Mouse (Mus musculus) mammary gland, adult 2 months (tissue): Measurements from ENCODE around the gene Dennd1c. TPM values are rescaled to one million over a fixed set of nuclear protein-coding genes. Genes with fewer than 3 reads are reported as not detected.

Source experiments
- polyA plus RNA-seq: library from polyadenylated mRNA; depleted of rRNA; stranded (reverse); fragments of >200 nt; gene quantifications from 2 replicates; pipeline ENCODE4 v1.2.3, GENCODE M21; 2012; ENCODE audit warnings: low replicate concordance; rRNA removed

Gene Dennd1c
- polyA plus RNA-seq: 46.4 and 60.9 TPM in 2 replicates

DNA sequence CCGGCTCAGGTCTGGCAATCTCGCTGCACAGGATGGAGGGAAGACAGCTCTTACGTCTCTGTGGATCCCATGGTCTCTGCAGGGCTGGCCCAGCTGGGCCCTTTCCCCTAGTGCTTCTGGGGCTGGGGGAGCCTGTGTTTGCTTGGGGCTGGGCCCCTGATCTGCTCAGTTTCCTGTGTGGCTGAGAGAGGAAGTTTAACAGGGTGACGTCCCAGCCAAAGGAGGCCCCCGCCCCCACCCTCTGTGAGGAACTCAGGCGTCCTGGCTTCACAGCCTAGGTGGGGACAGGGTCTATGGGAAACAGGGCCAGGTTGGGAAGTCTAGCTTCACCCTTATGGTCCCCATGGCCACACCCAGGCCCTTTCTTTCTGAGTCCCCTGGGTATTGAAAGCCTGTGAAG is at the start of gene Dennd1c:
TSS of gene Dennd1c (minus strand) at position 179 of the 400 bp plus-strand sequence.

DNA sequence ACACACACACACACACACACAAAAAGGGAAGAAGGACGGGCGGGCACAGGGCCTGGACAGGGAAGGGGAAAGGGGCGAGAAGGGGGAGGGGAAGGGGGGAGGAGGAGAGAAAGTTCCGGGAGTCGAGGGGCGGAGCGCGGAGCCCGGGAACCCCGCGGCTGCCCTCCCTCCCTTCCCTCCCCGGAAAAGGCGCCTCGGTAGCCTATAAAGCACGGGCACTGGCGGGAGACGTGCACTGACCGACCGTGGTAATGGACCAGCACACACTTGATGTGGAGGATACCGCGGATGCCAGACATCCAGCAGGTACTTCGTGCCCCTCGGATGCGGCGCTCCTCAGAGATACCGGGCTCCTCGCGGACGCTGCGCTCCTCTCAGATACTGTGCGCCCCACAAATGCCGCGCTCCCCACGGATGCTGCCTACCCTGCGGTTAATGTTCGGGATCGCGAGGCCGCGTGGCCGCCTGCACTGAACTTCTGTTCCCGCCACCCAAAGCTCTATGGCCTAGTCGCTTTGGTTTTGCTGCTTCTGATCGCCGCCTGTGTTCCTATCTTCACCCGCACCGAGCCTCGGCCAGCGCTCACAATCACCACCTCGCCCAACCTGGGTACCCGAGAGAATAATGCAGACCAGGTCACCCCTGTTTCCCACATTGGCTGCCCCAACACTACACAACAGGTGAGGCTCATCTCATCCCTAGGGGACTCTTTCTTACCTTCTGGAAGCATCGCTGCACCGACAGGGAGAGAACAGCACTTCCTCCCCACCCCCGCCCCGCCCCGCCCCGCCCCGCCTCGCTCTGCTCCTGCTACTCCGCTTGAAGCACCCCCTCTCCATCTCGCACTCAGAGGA is 27.1 kb upstream of the Dennd1c start, which contains the start of gene Tnfsf9:
TSS of gene Tnfsf9 (plus strand) at position 145 of the 854 bp plus-strand sequence.

GRCm38 (mm10) chr17:57087049-57087832 is 8.9 kb upstream of the Dennd1c start, which contains the start of gene Tubb4a:
TSS of gene Tubb4a (minus strand) at chr17:57087782.

DNA sequence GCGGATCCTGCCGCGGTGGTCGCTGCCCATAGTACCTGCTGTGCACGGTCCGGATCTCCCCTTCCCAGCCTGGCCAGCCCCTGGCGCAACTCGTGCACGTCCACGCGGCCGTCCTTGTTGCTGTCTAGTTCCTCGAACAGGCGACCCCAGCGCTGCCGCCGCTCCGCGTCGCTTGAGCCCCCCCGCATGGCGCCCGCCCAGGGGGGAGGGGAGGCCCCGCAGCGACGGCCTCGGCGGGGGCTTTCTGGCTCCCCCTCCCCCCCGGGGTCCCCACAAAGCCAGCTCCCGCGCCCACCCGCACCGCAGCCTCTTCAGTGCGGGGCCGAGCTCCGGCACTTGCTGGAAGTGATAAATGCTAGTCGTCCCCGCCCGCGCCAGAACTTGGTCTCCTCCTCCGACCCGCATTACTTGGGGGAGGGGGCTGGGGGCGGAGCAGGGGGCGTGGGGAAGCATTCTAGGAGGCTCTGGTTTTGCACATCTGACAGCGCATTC is 18.8 kb downstream of the Dennd1c start, which contains the start of gene Slc25a23:
TSS of gene Slc25a23 (minus strand) at position 378 of the 492 bp plus-strand sequence.

DNA sequence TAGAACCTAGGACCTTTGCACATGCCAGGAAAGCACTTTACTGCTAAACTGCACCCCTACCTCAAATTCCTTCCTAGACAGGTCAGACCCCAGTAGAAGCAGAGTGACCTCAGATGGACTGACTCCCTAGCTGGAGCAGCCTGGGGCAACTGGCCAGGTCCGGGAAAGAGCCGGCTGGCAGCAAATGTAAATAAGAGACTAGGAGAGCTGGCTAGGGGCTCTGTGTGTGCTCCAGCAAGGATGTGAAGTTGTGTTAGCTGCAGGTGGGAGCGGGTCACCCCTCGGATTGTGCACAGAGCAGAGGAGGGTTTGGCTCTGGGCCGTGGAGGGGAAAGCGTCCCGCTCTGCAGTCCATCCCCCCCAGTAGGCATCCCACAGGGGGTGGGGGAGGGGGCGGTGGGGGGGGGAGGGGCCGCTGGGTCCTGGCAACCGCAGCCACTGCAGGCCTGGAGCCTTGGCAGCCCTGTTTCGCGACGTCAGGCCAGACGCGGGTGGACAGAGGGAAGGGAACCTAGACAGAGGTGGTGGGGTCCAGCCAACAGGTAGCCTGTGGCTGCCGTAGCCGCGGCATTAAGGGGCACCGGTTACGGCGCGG is 19.3 kb downstream of the Dennd1c start, which contains the start of gene Crb3:
TSS of gene Crb3 (plus strand) at position 215 of the 595 bp plus-strand sequence.

GRCm38 (mm10) chr17:57041554-57041953 is 36.8 kb downstream of the Dennd1c start, which contains the start of gene Slc25a41:
TSS of gene Slc25a41 (minus strand) at chr17:57041654.

DNA sequence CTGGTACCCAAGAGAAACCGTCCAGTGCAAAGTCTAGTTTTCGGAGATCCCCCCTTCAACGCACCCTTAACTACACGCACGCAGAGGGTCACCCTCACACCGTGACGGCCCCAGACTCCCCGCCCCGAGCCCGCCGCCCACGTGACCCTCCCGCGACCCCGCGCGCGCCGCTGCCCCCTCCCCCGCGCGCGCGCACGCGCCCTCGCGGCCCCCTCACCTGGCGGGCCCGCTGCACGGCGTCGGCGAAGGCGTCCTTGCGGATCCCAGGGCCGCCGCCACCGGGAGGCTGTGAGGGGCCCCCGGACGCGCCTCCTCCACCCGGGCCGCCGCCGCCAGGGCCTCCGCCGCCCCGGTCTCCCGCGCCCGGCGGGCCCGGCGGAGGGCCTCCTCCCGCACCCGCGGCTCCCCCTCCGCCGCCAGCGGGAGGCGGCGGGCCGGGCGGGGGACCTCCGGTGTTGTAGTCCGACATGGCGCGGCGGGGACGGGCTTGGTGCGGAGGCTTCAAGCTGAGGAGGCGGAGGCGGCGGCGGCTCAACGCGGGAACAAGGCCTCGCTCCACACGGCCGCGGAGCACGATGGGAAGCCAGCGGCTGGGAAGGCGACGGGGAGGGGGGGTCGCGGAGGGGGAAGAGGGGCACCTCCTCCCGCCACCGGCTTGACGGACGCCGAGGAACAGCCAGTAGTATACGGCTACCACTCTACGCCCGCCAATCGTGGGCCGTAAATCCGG is 47.2 kb downstream of the Dennd1c start, which contains the start of gene Khsrp:
TSS of gene Khsrp (minus strand) at position 592 of the 730 bp plus-strand sequence.

Other genes starting within 250 kb of the Dennd1c start
- gene Rfx2, start 247.5 kb downstream of the Dennd1c start, polyA plus RNA-seq: 17.1 and 19.0 TPM in 2 replicates
- not detected in 2 replicates for gene Acsbg2, start 204.1 kb downstream of the Dennd1c start, polyA plus RNA-seq
- 0.05 and 0.06 TPM in 2 replicates for gene 1700061G19Rik, start 203.0 kb downstream of the Dennd1c start, polyA plus RNA-seq
- 47.6 and 68.7 TPM in 2 replicates for gene Mllt1, start 143.1 kb downstream of the Dennd1c start, polyA plus RNA-seq
- gene Acer1, start 96.4 kb downstream of the Dennd1c start, polyA plus RNA-seq: 3.9 TPM in 1 of 2 replicates, not detected in the other
- gene Clpp, start 88.2 kb downstream of the Dennd1c start, polyA plus RNA-seq: 160 and 224 TPM in 2 replicates
- gene Alkbh7, start 81.2 kb downstream of the Dennd1c start, polyA plus RNA-seq: 32.5 and 38.7 TPM in 2 replicates
- gene Pspn, start 78.5 kb downstream of the Dennd1c start, polyA plus RNA-seq: not detected in 2 replicates
- gene Gtf2f1, start 67.2 kb downstream of the Dennd1c start, polyA plus RNA-seq: 18.7 and 24.6 TPM in 2 replicates
- gene Gm17949, start 67.0 kb downstream of the Dennd1c start, polyA plus RNA-seq: 0.14 TPM in 1 of 2 replicates, not detected in the other
- gene Khsrp, start 47.0 kb downstream of the Dennd1c start, polyA plus RNA-seq: 72.3 and 123 TPM in 2 replicates
- gene Slc25a41, start 36.9 kb downstream of the Dennd1c start, polyA plus RNA-seq: not detected in 2 replicates
- gene Crb3, start 19.4 kb downstream of the Dennd1c start, polyA plus RNA-seq: 12.6 and 23.7 TPM in 2 replicates
- gene Slc25a23, start 18.7 kb downstream of the Dennd1c start, polyA plus RNA-seq: 70.0 and 84.7 TPM in 2 replicates
- gene Tubb4a, start 9.3 kb upstream of the Dennd1c start, polyA plus RNA-seq: 8.4 and 9.2 TPM in 2 replicates
- gene Tnfsf9, start 26.8 kb upstream of the Dennd1c start, polyA plus RNA-seq: 5.3 and 8.6 TPM in 2 replicates
- gene Cd70, start 71.3 kb upstream of the Dennd1c start, polyA plus RNA-seq: 1.4 and 1.6 TPM in 2 replicates
- 1.5 and 4.2 TPM in 2 replicates for gene Tnfsf14, start 115.7 kb upstream of the Dennd1c start, polyA plus RNA-seq
- gene C3, start 149.6 kb upstream of the Dennd1c start, polyA plus RNA-seq: 509 and 780 TPM in 2 replicates
- 63.1 and 78.3 TPM in 2 replicates for gene Gpr108, start 169.9 kb upstream of the Dennd1c start, polyA plus RNA-seq
- gene Trip10, start 170.9 kb upstream of the Dennd1c start, polyA plus RNA-seq: 34.1 and 48.1 TPM in 2 replicates
- 17.3 and 21.8 TPM in 2 replicates for gene Vav1, start 200.6 kb upstream of the Dennd1c start, polyA plus RNA-seq